Mouse (Mus musculus): ENCODE measurements around the gene Myh6. TPM values are rescaled to one million over a fixed set of nuclear protein-coding genes. Genes with fewer than 3 reads are reported as not detected.
"Not testable (repeated sequence)": the region's sequence is repeated elsewhere in the genome, so short reads cannot be mapped to it uniquely, and the experiment has no call there.

Gene Myh6
- polyA plus RNA-seq, 1 experiment from 2014 or later: 0.99 TPM

DNA sequence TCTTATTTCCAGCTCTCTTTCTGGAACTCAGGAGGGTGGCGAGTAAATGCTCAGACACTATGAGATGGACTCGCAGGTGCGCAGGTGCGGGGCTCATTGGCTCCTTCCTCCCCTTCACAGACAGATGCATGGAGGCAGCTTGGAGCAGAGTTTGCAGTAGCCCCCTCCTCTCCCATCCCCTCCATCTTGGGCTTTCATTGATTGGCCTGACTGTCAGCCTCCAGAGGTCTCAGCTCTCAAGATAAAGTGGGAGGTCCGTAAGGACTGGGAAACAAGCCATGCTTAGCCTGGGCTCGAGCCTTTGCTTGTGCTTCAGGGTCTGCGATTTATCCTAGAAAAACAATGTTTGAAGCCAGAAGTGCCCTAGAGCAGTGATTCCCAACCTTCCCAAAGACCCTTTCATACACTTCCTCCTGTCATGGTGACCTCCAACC is 36.0 kb upstream of the Myh6 start:
- Histone ChIP-seq H3K4me3 (no peak overlapping the region), H3K36me3 (no peaks in the 10 kb centered on the region), H3K9me3 (no peaks in the 10 kb centered on the region), H3K27me3 (no peaks in the 10 kb centered on the region), H3K9ac (replicated peaks) (no peak overlapping the region), H3K27ac (replicated peaks) (no peak overlapping the region), H3K4me1 (peaks cover 14% of the 10 kb centered on the region), H3K4me2 (replicated peaks) (no peak overlapping the region)
- ATAC-seq (ENCODE audit: low FRiP score, low read depth): no peak
- 77% methylated on average over 7 of the region's 7 CpGs for WGBS

- ATAC-seq (ENCODE audit: low FRiP score, low read depth): no peak
- Histone ChIP-seq H3K4me2 (replicated peaks) (no peak overlapping the region), H3K27me3 (no peaks in the 10 kb centered on the region), H3K4me3 (no peak overlapping the region), H3K27ac (replicated peaks) (no peak overlapping the region), H3K36me3 (no peaks in the 10 kb centered on the region), H3K9ac (replicated peaks) (no peak overlapping the region), H3K9me3 (no peaks in the 10 kb centered on the region), H3K4me1 (peaks cover 18% of the 10 kb centered on the region)
- 61% methylated on average over 12 of the region's 12 CpGs for WGBS
Observed at GRCm38 (mm10) chr14:55001938-55002686, 35.4 kb upstream of the Myh6 start.

DNA sequence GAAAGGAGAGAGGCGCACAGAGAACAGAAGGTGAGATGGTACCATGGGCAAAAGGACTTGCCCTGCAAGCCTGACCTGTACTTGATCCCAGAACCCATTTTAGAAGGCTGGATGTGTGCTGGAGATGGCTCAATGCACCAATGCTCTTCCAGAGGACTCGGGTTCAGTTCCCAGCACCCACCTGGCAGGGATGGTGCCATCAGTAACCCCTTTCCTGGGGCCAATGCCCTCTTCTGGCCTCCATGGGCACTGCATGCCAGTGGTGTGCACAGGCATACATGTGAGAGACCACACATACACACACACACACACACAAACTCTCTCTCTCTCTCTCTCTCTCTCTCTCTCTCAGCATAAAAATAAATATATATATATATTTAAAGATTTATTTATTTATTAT is 34.7 kb upstream of the Myh6 start:
- no peak for ATAC-seq (ENCODE audit: low FRiP score, low read depth)
- Histone ChIP-seq H3K36me3 (no peaks in the 10 kb centered on the region), H3K4me1 (peaks cover 24% of the 10 kb centered on the region), H3K9ac (replicated peaks) (no peak overlapping the region), H3K4me2 (replicated peaks) (no peak overlapping the region), H3K9me3 (no peaks in the 10 kb centered on the region), H3K27ac (replicated peaks) (no peak overlapping the region), H3K4me3 (no peak overlapping the region), H3K27me3 (no peaks in the 10 kb centered on the region)
- 100% methylated on average over 2 of the region's 2 CpGs for WGBS

DNA sequence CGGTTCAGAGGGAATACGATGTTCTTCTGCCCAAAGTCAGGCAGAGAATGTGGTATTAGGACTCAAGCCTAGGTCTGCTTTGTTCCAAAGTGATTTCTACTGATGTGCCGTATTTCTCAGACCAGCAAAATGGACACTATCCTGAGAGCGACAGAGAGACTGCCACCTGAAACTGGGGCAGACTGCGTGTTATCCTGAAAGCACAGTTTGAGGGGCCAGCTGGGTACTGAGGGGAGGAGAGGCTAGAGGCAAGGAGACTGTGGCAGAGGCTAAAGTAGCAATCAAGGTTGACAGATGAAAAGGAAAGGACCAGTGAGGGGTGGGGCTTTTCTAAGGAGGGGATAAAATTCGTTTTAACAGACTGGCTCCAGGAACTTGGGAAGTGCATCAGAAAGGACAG is 34.1 kb upstream of the Myh6 start:
- no peaks in the 10 kb centered on the region for H3K36me3 ChIP-seq
- H3K4me3 ChIP-seq: no peak overlapping the region
- no peak overlapping the region for H3K4me2 ChIP-seq (replicated peaks)
- ATAC-seq (ENCODE audit: low FRiP score, low read depth): no peak
- H3K27ac ChIP-seq (replicated peaks): no peak overlapping the region
- 83% methylated on average over 6 of the region's 6 CpGs for WGBS
- peaks cover 30% of the 10 kb centered on the region for H3K4me1 ChIP-seq
- no peaks in the 10 kb centered on the region for H3K27me3 ChIP-seq
- no peak overlapping the region for H3K9ac ChIP-seq (replicated peaks)
- no peaks in the 10 kb centered on the region for H3K9me3 ChIP-seq

GRCm38 (mm10) chr14:54999868-55000267 is 33.1 kb upstream of the Myh6 start:
- WGBS: 92% methylated on average over 5 of the region's 5 CpGs
- H3K4me1 ChIP-seq: peaks cover 40% of the 10 kb centered on the region

DNA sequence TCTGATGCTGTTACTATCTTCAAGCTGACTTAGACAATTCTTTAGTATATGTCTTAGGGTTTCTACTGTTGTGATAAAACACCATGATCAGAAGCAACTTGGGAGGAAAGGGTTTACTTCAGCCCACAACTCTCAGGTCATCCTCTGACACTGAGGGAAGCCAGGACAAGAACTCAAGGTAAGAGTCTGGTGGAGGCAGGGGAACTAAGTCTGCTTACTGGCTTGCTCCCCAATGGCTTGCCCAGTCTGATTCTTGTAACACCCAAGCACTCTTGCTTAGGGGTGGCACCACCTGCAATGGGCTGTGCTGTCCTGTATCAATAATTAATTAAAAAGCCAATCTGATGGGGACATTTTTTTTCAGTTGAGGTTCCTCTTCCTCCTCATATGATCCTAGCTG is 32.0 kb upstream of the Myh6 start:
- no peak overlapping the region for H3K9ac ChIP-seq (replicated peaks)
- H3K4me2 ChIP-seq (replicated peaks): no peak overlapping the region
- H3K9me3 ChIP-seq: no peaks in the 10 kb centered on the region
- no peak overlapping the region for H3K4me3 ChIP-seq
- peaks cover 42% of the 10 kb centered on the region for H3K4me1 ChIP-seq
- no peak for ATAC-seq (ENCODE audit: low FRiP score, low read depth)
- H3K36me3 ChIP-seq: no peaks in the 10 kb centered on the region
- no peak overlapping the region for H3K27ac ChIP-seq (replicated peaks)
- H3K27me3 ChIP-seq: no peaks in the 10 kb centered on the region

More at GRCm38 (mm10) chr14:54999868-55000267, 33.1 kb upstream of the Myh6 start:
- H3K4me3 ChIP-seq; H3K4me2 ChIP-seq (replicated peaks); ATAC-seq (ENCODE audit: low FRiP score, low read depth); H3K36me3 ChIP-seq; H3K9me3 ChIP-seq; H3K27me3 ChIP-seq; H3K9ac ChIP-seq (replicated peaks); H3K27ac ChIP-seq (replicated peaks): not testable (repeated sequence)

DNA sequence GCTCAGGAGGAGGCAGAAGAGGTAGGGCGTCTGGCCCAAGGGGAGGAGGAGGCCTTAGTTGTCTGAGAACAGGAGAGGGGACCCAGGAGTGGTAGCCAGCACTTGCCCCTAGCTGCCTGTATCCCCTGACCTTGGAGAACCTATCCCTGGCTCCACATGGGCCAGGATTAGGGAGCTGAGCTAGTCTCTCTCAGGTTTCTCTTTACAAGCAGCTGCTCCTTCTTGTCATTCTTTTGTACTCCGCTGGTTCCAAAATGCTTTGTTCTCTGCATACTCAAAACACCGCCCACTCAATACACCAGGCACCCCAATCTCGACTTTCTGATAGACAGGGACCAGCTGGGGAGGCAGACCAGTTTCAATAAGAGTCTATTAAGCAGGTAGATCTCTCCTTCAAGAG is 30.6 kb upstream of the Myh6 start:
- Histone ChIP-seq H3K27me3 (peaks cover 4% of the 10 kb centered on the region; the same call in 1 of the 2 replicates), H3K9ac (replicated peaks) (no peak overlapping the region), H3K4me3 (no peak overlapping the region), H3K4me2 (replicated peaks) (no peak overlapping the region), H3K4me1 (peaks cover 37% of the 10 kb centered on the region), H3K27ac (replicated peaks) (no peak overlapping the region), H3K36me3 (no peaks in the 10 kb centered on the region), H3K9me3 (no peaks in the 10 kb centered on the region)
- 27% methylated on average over 4 of the region's 4 CpGs for WGBS
- no peak for ATAC-seq (ENCODE audit: low FRiP score, low read depth)

GRCm38 (mm10) chr14:54996793-54997192 is 30.1 kb upstream of the Myh6 start:
- Histone ChIP-seq H3K27ac (replicated peaks) (no peak overlapping the region), H3K36me3 (no peaks in the 10 kb centered on the region), H3K4me1 (peaks cover 37% of the 10 kb centered on the region), H3K4me3 (no peak overlapping the region), H3K4me2 (replicated peaks) (no peak overlapping the region), H3K9me3 (no peaks in the 10 kb centered on the region), H3K9ac (replicated peaks) (no peak overlapping the region), H3K27me3 (peaks cover 4% of the 10 kb centered on the region; the same call in 1 of the 2 replicates)
- no peak for ATAC-seq (ENCODE audit: low FRiP score, low read depth)
- 41% methylated on average over 9 of the region's 9 CpGs for WGBS

- no peak overlapping the region for H3K4me3 ChIP-seq
- H3K4me2 ChIP-seq (replicated peaks): peak overlapping the region; percentile 28
- peak; percentile 76 for ATAC-seq (ENCODE audit: low FRiP score, low read depth)
- H3K4me1 ChIP-seq: peaks cover 37% of the 10 kb centered on the region
- peaks cover 4% of the 10 kb centered on the region; the same call in 1 of the 2 replicates for H3K27me3 ChIP-seq
- peak overlapping the region; percentile 34; the same call in 1 of the 2 replicates for H3K9ac ChIP-seq (replicated peaks)
- WGBS: 16% methylated on average over 14 of the region's 14 CpGs
- peak overlapping the region; percentile 92 for H3K27ac ChIP-seq (replicated peaks)
- no peaks in the 10 kb centered on the region for H3K9me3 ChIP-seq
- H3K36me3 ChIP-seq: no peaks in the 10 kb centered on the region
Observed at GRCm38 (mm10) chr14:54995457-54996138, 28.9 kb upstream of the Myh6 start.

GRCm38 (mm10) chr14:54994869-54995186 is 28.1 kb upstream of the Myh6 start:
- H3K27me3 ChIP-seq: peaks cover 4% of the 10 kb centered on the region; the same call in 1 of the 2 replicates
- no peaks in the 10 kb centered on the region for H3K36me3 ChIP-seq
- H3K4me1 ChIP-seq: peaks cover 37% of the 10 kb centered on the region
- ATAC-seq (ENCODE audit: low FRiP score, low read depth): peak; percentile 46
- no peaks in the 10 kb centered on the region for H3K9me3 ChIP-seq
- H3K4me2 ChIP-seq (replicated peaks): peak overlapping the region; percentile 28; the same call in 1 of the 2 replicates
- peak overlapping the region; percentile 92 for H3K27ac ChIP-seq (replicated peaks)
- 0 out of 2 replicates have a peak overlapping the region, but pooled peaks have one; percentile 4 for H3K9ac ChIP-seq (replicated peaks)
- H3K4me3 ChIP-seq: no peak overlapping the region

- H3K4me2 ChIP-seq (replicated peaks): peak within 1 kb of the TSS; percentile 28
- H3K27ac ChIP-seq (replicated peaks): peak within 1 kb of the TSS; percentile 92
- WGBS: 47% methylated on average over 11 of the region's 11 CpGs
- H3K9me3 ChIP-seq: no peaks in the 10 kb centered on the region
- peaks cover 4% of the 10 kb centered on the region; the same call in 1 of the 2 replicates for H3K27me3 ChIP-seq
- H3K36me3 ChIP-seq: no peaks in the 10 kb centered on the region
- no peak for ATAC-seq (ENCODE audit: low FRiP score, low read depth)
- H3K4me3 ChIP-seq: no peak within 1 kb of the TSS
- H3K9ac ChIP-seq (replicated peaks): 0 out of 2 replicates have a peak within 1 kb of the TSS, but pooled peaks have one; percentile 4
- H3K4me1 ChIP-seq: peaks cover 37% of the 10 kb centered on the region
Observed at GRCm38 (mm10) chr14:54994136-54994868, 27.6 kb upstream of the Myh6 start, which contains the start of gene Myh7. TSS of gene Myh7 (minus strand) at chr14:54994626.

DNA sequence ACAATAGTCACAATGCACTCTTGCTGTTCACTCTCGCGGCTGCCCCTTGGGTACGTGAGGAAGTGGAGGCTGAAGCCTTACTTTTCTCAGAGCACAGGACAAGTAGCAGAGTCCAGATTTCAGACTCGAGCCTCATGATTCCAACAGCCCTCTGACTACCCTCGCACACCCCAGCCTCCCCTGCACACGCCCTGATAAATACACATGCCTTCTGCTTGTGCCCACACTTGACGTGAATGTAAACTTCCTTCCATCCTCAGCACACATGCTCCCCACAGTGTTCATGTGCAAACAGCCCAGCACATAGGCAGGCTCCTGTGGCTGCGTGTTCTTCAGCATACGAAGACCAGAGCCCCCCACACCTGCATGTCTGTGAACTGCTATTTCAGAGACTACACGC is 26.9 kb upstream of the Myh6 start:
- H3K4me3 ChIP-seq: no peak overlapping the region
- no peaks in the 10 kb centered on the region for H3K9me3 ChIP-seq
- H3K36me3 ChIP-seq: no peaks in the 10 kb centered on the region
- ATAC-seq (ENCODE audit: low FRiP score, low read depth): no peak
- H3K4me2 ChIP-seq (replicated peaks): no peak overlapping the region
- H3K9ac ChIP-seq (replicated peaks): no peak overlapping the region
- 68% methylated on average over 10 of the region's 10 CpGs for WGBS
- H3K4me1 ChIP-seq: peaks cover 37% of the 10 kb centered on the region
- H3K27ac ChIP-seq (replicated peaks): no peak overlapping the region
- peaks cover 4% of the 10 kb centered on the region; the same call in 1 of the 2 replicates for H3K27me3 ChIP-seq
